Mouse (Mus musculus) naive thymus-derived CD4-positive, alpha-beta T cell, adult 2 months (primary cell): ENCODE results near the gene Pcbp3.
"Not testable (repeated sequence)": the region's sequence is repeated elsewhere in the genome, so short reads cannot be mapped to it uniquely, and the experiment has no call there.

Experiments
- DNase-seq: peaks from one replicate; pipeline ENCODE4 v3.0.0-alpha.2; 2011; ENCODE audit warnings: low read depth

Gene Pcbp3

DNA sequence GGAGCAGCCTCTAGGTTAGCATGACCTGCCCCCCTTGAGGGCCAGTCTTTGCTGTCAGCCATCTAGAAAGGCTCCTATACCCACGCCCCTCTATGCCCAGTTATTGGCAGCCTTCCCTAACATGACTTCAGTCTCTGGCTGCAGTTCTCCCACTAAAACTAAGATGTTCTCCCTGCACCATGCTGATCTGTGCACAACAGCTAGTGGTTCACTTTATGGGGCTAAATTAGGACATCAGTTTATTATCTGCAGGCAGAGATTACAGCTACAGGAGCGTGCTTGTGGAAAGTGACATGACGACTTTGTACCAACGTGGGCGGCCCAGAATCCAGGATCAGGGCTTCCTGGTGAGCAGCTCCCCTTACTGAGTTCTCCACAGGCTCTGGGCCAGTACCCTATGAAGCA lies 160.4 kb downstream of the Pcbp3 start:
- no peak for DNase-seq

DNA sequence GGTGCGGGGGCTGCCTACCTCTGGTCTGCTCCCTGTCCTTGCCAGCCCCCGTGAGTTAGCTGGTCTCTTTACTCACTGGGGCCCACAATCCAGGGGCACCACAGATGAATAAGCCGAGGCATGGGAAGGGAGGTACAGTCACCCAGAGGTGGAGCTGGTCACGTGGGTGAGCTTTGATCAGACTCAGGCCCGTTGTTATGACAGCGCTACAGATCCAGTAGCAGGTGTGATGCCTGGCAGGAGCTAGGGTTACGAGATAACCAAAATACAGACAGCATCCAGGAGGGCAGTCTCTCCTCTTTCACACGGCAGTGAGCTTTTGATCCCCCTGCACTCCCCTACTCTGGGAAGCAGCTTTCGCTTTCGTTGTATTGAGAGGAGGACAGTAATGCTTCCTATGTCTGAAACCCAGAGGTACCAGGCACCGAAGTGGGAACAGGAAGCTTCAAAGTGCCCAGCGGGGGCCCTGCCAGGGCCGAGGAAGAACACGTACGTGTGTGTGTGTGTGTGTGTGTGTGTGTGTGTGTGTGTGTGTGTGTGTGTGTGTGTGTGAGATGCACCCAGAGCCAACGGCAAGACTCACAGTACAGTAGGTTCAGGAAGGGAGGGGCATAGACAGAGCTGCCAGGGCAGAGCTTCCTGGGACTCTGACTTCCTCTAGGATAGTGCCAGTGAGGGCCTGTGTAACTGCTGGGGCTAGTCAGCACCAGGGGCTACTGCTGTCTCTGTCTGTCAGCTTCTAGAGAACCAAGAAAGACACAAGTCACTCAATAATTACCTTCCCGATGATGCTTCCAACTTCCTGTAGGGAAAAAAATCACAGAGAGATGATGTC lies 162.7 kb downstream of the Pcbp3 start:
- peak; percentile 70 for DNase-seq

DNA sequence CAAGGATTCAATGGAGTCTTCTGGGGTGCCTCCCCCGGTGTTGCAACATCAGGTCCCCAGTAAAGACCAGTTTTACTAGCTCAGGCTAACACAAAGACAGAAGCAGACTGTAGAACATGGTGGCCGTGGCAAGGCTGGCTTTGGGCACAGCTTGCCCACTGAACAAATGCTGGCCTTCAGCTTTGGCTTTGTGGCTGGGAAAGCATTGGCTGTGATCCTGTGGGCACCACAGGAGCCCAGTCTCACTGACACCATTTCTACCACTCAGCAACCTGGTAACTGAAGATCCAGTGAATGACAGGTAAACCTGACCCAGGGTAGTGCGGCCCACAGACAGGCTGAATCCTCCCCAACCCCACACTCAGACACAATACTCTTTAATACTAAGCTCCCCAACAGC lies 167.6 kb downstream of the Pcbp3 start:
- no peak for DNase-seq

DNA sequence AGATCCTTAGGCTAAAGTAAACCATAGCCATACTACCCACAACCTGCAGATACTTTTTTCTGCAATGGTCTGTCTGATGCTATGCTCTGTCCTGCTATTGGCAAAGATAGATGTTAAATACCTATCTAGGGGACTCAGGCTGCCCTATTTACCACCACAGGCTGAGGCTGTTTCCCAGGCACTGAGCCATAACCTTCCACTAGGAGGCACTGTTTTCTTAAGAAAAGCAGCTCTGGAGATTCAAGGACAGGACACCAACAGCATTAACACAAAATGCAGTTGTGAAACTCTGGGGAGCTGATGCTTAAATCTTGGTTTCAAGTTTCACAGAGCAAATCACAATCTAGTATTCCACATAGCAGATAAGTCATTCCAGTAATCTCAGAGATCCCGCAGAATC lies 170.2 kb downstream of the Pcbp3 start:
- peak; percentile 45 for DNase-seq

DNA sequence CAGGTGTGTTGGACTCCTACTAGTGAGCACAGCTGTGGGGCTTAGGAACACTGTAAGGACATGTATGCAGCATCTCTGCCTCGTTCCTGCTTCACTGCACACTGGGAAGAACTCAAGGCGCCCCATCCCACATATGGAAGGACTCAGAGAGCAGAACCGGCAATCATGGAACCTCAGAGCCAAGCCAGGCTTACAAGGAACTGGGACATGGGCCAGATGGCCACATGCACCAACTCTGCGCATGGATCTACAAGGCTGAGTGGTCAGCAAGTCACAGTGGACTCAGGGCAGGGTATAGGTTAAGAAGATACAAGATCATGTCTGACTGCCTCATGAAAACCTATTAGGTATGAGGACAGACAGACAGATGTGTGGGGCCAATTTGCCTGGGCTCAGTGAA lies 171.8 kb downstream of the Pcbp3 start:
- no peak for DNase-seq

DNA sequence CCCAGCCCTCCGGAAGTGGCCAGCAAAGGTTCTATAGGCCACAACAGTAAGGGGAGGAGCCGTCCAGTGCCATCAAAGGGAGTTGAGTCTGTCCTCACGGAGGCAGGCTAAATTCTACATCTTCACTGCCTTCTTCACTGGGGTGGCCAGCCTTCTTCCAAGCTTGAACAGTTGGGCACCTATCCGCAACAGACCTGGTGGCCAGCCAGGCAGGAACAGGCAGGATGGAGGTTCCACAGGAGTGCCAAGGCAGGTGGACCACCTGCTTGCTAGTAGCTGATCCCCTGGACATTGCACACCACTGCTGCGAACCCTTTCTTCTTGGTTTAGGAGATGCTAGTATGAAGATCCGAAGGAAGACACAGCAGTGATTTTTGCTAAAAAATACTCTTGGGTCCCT lies 176.4 kb downstream of the Pcbp3 start:
- DNase-seq, result no peak

DNA sequence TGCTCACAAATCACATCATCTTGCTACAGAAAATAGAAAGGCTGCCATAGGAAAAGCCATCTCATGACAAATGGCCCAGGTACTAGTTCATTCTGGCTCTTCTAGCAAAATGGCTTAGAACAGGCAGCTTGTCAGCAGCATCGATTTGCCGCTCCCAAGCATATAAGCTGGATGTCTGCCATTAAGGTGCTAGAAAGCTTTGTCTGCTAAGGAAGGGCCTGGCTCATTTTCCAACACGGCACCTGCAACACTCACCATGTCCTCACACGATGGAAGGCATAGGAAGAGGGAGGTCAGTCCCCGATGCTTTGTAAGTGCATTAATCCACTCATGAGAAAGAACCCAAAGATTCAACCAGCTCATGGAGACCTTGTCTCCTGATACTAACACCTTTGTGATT lies 182.5 kb downstream of the Pcbp3 start:
- DNase-seq, result no peak

DNA sequence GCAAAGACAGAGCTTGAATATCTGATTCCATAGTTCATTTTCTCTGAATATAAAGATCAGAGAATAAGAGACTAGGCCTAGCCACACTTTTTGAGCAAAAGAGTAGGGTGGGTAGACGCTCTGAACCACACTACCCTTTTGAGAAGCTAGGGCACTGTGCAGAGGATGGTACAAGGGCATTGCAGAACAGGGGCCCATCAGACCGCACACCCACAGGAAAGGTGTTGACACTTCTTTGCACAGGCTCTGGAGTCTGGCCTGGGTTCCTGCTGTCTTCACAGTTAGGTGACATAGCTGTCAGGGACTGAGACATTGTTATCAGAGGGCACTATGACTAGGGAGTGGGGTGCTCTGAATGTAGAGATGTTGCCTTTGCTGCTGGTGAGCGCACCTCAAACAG lies 190.1 kb downstream of the Pcbp3 start:
- no peak for DNase-seq

DNA sequence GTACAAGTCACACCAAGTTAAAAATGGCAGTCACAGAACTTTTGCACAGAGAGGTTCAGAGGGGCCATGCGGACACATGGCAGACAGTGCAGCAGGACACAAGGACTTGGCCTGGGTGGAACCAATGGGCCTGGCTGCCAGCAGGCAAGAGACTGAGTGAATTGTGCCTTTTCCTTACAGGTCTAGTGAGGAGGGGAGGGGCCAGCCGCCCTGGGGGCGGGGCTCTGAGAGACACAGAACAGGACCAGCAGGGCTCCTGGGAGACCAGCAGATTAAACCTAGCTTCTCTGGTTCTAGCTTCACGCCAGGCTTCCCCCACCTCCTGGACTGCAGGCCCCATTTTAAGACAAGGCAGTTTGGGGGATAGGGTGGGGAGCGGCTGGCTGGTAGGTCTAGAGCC lies 190.6 kb downstream of the Pcbp3 start:
- no peak for DNase-seq

DNA sequence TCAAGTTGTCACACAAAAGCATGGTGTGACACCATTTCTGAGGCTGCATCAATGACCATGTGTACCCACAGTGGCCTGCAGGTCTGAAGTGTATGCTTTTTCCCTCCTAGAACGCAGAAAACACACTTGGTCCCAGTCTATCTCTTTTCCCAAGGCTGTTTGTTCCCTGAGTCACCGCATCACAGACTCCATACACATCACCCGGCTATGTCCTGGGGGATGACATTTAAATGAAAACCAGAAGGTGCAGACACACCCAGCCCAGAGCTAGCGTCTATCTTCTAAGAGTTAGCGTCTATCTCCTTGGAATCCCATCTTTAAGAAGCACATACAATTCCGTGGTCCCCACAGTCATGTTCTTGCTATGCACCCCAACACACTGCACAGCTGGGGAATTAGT lies 192.1 kb downstream of the Pcbp3 start:
- no peak for DNase-seq

DNA sequence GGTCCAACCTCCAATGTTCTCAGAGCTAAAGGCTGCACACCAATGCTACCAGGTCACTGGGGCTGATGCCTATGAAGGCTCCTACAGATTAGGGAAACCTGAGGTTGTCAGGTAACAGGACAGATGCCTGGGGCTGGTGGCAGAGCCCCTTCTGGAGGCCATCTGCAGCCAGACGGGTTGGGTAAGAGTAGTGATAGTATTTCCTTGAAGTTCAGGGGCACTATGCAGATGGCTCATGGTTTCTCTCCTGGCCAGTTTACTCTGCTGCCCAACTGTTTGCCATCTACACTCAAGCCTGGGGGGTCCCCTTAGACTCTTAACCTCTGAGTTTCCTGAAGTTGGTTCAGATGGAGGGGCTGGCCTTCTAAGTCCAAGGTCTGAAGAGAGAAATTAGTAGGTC lies 195.5 kb downstream of the Pcbp3 start:
- DNase-seq, result no peak

DNA sequence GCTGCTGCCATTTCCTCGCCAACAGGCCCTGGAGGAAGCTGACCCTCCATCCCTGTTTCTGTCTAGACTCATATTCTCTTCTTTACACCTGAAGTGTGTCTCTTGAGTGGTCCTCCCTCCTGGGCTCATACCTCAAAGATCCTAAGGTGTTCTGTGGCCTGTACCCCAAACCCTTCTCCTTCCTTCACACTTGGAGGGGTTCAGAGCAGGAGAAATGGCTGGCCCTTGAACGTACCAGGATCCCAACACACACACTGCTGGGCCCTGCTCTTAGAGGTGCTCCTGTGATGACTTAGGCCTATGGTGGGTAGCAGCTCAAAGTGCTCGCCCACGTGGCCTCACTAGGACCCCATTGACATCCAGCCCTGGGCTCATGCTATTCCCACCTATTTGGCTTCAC lies 196.8 kb downstream of the Pcbp3 start:
- no peak for DNase-seq

DNA sequence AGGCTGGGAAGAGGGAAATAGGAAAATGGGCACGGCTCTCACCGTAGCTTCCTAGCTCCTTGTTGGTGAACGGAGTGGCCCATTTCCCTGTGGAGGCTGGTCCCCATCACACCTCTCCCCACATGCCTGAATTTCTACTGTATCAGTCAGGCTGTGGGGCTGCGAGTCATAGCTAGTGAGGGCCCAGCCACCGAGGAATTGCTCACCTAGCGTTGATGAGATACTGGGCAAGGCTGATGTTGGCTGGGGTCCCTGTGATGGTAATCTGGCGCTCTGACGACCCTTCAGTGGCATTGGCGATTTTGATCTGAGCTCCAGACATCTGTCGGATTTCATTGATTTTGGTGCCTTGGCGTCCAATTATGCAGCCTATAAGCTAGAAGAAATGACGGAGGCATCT lies 198.7 kb downstream of the Pcbp3 start:
- no peak for DNase-seq

DNA sequence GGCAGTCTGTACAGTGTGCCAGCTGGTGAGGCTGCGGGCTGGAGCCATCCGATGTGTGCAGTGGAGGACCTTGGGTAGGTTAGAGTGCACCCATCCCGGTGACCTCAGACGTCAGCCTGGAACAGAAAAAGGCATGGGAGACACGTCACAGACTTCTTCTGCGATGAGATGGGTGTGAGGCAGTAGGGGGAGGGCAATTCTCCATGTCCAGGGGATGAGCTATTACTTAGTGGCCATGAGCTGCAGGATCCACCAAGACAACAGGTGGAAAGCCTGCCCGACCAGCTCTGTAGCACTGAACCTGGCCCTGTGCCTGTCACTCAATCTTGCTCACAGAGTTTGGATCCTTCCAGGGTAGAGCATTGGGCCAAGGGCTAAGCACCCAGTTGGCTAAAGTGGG lies 199.3 kb downstream of the Pcbp3 start:
- no peak for DNase-seq

DNA sequence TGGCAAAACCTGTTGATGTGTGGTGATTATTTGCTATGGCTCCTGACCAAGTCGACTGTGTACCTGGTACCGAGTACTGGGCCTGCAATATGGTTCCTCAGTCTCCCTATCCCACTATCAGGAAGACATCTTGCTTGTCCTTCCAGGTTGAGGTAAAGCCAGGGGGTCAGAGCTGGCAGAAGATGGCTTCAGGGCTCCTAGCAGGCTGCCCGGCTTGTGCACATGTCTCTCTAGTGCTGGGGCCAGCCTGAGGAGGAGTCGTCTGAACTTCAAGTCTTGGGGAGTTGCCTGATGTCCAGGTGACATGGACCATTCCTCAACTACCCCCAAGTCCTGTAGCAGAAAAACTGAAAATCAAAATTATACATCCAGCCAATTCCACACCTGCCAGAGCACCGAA lies 201.8 kb downstream of the Pcbp3 start:
- DNase-seq, result no peak

DNA sequence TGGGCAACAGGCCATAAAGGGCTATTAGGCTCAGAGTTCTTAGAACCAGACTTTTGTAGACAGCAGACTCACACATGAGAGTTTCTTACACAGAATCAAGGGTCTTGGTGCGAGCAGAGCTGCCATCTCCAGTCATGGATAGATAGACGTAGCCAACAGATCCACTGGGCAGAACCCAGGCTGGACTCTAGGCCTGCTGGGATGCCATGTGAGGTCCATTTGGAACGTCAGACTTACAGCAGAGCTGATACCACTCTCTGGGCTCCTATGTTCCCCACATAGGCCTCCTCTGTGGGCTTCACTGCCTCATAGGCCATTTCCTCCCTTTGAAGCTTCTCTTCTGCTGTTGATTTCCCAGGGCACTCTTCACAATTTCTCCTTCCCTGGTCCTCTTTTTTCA lies 208.0 kb downstream of the Pcbp3 start:
- no peak for DNase-seq

DNA sequence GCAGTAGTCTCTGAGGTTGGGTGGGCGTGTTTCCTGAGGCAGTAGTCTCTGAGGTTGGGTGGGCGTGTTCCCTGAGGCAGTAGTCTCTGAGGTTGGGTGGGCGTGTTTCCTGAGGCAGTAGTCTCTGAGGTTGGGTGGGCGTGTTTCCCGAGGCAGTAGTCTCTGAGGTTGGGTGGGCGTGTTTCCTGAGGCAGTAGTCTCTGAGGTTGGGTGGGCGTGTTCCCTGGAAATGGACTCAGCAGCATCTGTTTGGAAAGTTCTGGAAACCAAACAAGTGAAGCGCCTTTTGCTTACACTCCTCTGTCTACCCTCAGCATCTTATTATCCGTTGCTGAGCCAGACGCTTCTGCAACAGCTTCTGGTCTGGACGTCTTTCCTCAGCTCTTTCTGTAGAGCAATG lies 217.4 kb downstream of the Pcbp3 start:
- not testable (repeated sequence) for DNase-seq

DNA sequence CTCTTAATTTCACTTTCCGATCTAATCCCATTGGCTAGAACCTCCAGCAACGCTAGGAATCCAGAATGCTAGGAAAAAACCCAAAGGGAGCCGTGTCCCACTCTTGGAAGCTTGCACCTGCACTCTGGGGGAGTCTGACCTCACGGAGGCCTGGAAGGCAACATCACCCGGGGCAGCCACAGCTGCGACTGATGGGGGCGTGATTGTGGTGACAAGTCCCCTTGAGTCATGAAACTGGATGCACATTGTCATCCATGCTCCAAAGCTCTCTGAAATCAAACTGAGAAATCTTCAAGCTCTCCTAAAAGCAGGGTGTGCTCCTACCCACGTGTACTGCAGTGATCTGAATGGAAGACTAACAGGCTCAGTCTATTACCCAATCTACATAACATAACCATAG lies 224.9 kb downstream of the Pcbp3 start:
- DNase-seq, result no peak

DNA sequence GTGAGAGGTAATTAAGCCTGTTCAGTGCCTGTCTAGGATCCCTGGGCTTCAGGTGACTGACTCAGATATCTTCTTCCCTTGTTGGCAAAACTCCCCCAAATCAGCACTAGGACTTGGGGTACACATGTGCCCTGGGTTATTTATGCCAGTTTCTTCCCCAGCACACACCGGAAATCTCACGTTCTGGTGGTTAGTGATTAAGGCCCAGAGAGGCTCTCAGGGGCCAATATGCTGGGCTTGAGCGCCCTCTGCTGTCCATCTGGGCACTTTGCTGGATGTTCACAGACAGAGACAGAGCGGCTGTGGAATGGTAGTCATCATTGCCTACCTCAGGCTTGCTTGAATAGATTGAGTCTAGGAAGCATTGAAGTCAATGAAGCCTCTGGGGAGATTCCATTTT lies 226.7 kb downstream of the Pcbp3 start:
- DNase-seq, result peak; percentile 75

DNA sequence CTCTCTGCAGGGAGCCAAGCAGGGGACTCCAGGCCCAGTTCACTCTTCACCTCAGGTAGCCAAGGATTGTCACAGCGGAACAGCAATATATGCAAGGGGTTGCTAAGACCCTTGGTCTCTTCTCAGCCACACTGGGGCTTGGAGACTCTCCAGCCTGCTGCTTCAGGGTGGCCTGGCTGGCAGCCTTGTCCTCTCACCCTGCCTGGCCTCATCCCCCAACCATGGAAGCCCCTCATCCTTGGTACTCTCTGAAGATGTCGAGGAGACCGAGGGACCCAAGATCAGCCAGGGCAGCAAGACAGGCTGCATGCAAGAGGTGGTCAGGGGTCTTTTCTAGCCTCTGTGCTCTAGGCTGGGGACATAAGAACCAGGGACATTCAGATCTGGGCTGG lies 228.0 kb downstream of the Pcbp3 start:
- no peak for DNase-seq

DNA sequence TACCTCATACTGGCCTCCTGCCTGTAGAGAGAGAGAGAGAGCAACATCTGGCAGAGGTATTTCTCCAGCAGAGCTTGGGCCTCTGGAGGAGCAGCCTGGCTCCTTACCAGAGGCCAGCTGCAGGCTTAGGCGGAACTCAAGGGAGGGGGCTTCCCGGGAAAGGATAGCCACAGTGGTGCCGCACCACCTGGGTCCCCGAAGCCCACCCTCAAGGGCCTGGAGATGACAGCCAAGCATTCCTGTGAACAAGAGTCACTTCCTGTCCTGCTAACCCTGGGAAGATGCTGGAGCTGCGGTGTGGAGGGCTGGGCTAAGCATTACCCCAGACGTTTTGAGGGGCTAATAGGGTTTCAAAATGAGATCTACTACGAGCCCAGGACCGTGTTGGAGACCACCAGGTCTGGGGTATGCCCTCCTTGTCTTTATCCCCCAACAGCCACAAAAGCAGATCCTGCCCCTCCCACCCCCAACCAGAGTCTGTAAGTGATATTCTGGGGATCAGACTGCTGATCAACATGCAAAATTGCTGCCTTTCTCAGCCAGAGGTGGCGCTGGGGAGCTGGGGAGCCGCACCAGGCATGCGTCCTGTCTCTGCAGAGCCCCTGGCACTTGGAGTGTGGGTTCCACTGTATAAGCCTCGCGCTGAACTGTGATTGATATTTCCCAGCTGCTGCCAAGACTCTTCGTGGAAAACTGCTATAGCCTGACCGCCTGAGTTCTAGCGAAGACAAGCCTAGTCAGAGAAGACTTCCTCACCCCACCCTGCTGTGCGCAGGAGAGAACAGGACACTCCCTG lies 228.6 kb downstream of the Pcbp3 start:
- peak; percentile 6 for DNase-seq

DNA sequence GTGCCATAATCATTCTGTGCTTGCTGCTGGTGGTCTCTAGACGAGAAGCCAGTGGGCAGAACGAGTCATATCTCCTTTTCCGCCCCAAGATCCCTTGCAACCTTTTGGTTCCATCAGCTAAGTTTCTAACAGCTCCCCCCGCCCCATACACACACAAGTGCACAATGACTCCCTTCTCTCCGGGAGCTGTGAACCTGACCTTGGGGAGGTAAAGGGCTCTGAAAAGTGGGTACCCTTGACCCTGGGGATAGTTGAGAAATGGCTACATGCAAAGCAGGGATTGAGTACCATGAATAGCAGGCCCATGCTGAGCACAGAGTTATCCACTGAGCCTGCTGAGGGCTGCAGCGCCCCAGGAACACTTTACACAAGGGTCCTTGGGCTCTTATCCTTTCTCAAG lies 229.3 kb downstream of the Pcbp3 start:
- DNase-seq, result no peak

DNA sequence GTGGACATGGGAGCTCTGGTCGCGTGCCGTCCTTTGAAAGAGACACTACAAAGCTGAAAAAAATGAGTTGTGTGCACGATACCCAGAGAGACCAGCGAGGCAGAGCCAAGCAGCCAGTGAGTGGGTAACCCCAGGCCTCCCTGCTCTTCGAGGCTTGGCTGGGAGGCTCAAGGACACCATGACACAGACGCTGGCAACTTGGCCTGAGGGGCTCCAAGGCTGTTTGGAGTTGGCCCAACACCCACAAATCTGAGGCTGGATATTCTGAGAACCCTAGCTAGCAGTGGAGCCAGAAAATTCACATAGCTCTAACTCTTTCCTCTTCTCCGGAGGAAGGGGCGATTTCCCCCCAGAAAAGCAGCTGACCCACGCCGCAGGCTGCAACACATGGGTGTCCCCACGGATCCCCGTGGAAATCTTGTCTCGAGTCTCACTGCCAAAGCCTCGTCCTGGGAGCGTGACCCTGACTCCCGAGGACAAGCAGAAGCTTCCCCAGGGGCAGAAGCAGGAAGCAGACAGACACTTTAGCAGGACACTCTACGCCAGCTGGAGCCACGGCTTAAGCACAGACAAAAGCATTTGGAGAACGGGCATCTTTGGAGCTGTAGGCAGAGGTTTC lies 230.0 kb downstream of the Pcbp3 start:
- no peak for DNase-seq
